Mouse (Mus musculus): ENCODE measurements around the gene Il6st.

- TF ChIP-seq POLR2A (IDR thresholded peaks at IDR 0.05; ENCODE audit: insufficient read depth, low read depth, low read length) (no peak), CTCF (IDR thresholded peaks at IDR 0.05; ENCODE audit: insufficient read depth, low read depth, low read length) (no peak)
Observed at GRCm38 (mm10) chr13:112511261-112511660, 47.4 kb downstream of the Il6st start.
